Mouse (Mus musculus) heart, postnatal 14 days (tissue): ENCODE measurements around the gene Tbce. TPM values are rescaled to one million over a fixed set of nuclear protein-coding genes. Genes with fewer than 3 reads are reported as not detected.

Source experiments
- DNase-seq, 2 experiments: peaks; one replicate each; pipeline ENCODE4 v3.0.0; 2021 to 2022
- intact Hi-C: fragments of 180-260 bp; cut with DNase I; formaldehyde crosslinking; loops from one replicate; pipeline ENCODE4 v1.15.1; 2025
- long read RNA-seq, 2 experiments: library from polyadenylated mRNA; stranded (forward); transcript quantifications; one replicate each; pipeline ENCODE4 v2.0.0; 2021
- total RNA-seq, 2 experiments: library from RNA; stranded (reverse); gene quantifications; 2 replicates each; pipeline ENCODE4 v1.2.3; 2021

Tbce gene
- 10 to 100 TPM; 20.0 to 20.1 TPM for total RNA-seq
- long read RNA-seq, experiment 1, transcript Tbce-201 (17 exons, 1,844 nt): major isoform, 16 of 25 reads
- long read RNA-seq, experiment 1, partial matches to known transcripts: 1 of 25 reads
- long read RNA-seq, experiment 1, other reads (novel, unspliced or antisense): 5 of 25 reads
- long read RNA-seq, experiment 2, transcript Tbce-201 (17 exons, 1,844 nt): major isoform, 18 of 24 reads
- long read RNA-seq, experiment 2, partial matches to known transcripts: 0 of 24 reads
- long read RNA-seq, experiment 2, other reads (novel, unspliced or antisense): 4 of 24 reads

GRCm38 (mm10) chr13:14039292-14039965 lies at the start of gene Tbce:
Tbce (minus strand) TSS chr13:14039638.
- intact Hi-C loops: loop anchor here (2.0 to 10.0 kb wide), 2 partner anchors 23 to 135 kb away; partner anchors contain the start of genes Arid4b and Ggps1
- DNase-seq: peak; percentile 91 to 92

- intact Hi-C loops: no loop called here
- peak in 1 of 2 experiments; percentile 20 for DNase-seq
These were observed 49.2 kb upstream of the Tbce start for GRCm38 (mm10) chr13:14088669-14089068.

DNA sequence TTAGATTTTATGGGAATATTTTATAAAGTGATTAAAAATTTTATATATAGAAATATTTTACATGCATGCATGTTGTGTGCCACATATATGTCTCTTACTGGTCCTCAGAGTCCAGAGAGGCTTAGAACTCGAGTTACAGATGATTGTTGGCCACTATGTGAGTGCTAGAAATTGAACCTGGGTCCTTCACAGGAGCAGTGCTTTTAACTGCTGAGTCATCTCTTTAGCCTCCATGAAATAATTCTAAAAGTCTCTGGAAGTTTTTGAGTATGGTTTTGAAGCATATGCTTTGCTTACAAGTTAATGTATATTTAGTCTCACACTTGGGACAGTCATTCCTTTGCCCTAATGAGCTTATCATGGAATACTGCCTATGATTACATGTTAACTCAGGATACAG lies 35.9 kb upstream of the Tbce start:
- intact Hi-C loops: no loop called here

DNA sequence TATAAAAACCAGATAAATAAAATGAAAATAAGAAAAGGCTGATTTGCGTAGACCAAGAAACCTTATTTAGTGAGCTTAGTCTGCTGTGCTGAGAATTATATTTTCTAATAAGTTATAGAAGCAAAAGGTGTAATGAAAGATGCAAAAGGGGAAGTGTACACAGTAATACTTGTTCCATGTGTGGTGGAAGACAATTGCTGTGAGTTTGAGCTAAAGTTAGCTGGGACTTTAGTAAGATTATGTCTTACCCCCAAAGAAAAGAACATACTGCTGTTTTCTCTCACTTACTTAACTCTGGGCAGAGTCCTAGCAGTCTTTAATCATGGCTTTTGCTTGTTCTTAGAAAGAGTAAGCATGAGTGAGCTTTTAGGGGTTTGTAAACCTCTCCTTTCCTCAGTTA lies 34.9 kb upstream of the Tbce start:
- intact Hi-C loops: no loop called here

More for the DNA sequence above, 35.9 kb upstream of the Tbce start:
- no peak for DNase-seq

DNA sequence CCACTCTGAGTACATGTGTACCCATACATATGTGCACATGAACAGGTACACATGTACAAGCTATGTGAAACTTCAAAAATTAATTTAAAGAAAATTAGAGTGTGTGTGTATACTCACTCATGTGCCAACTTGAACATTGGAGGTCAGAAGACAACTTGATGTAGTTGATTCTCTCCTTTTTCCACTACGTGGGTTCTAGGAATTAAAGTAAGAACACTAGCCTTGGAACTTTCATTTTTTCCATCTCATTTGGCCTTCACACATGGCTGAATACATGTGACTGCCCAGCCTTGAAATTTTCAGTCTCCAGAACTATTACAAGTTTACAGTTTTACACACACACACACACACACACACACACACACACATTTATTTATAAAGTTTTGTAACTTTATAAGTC lies 29.9 kb upstream of the Tbce start:
- intact Hi-C loops: no loop called here
- DNase-seq: no peak

More for the DNA sequence above, 34.9 kb upstream of the Tbce start:
- DNase-seq: no peak

GRCm38 (mm10) chr13:14068035-14068434 lies 28.6 kb upstream of the Tbce start:
- intact Hi-C loops: no loop called here
- DNase-seq: no peak

DNA sequence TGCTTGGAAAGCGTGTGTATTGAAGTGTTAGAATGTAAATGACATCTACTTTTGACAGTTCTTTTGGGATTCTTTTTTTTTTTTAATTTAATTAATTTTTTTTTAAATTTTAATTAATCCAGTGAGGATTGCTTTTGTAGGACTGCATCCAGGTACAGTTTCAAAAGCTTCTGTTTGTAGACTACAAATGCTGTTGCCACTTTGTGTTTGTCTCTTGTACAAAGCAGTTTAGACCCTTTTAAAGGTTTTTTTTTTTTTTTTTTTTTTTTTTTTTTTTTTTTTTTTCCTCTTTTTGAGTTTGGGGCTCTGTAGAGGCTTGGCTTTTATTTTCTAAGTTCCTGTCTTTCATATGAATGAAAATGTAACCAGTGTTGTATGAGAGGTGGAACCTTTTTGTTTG lies 26.3 kb upstream of the Tbce start:
- DNase-seq: no peak
- intact Hi-C loops: loop anchor here (2.0 kb wide), 1 partner anchor 113 kb away; no protein-coding TSS in a partner anchor

GRCm38 (mm10) chr13:14065028-14065380 lies 25.6 kb upstream of the Tbce start:
- no peak for DNase-seq
- intact Hi-C loops: loop anchor here (2.0 kb wide), 1 partner anchor 114 kb away; no protein-coding TSS in a partner anchor

- intact Hi-C loops: loop anchor here (2.0 to 5.0 kb wide), 3 partner anchors 98 to 114 kb away; no protein-coding TSS in a partner anchor
- DNase-seq: peak; percentile 32 to 51
These were observed 25.0 kb upstream of the Tbce start for GRCm38 (mm10) chr13:14064341-14065027.

DNA sequence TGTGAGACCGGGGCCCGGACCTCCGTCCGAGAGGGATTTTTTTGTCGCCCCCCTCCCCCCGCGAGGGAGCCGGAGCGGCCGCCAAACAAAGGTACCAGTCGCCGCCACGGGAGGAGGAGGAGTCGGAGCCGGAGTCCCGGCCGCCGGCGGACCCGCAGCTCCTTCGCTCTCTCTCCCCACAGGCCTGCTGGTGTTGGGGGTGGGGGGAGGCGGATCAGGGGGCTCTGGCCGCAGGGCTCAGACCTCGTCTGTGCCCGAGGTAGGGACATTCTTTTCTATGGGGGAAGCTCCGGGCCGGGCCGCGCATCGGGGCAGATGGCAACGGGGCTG lies 24.5 kb upstream of the Tbce start:
- DNase-seq: no peak

DNA sequence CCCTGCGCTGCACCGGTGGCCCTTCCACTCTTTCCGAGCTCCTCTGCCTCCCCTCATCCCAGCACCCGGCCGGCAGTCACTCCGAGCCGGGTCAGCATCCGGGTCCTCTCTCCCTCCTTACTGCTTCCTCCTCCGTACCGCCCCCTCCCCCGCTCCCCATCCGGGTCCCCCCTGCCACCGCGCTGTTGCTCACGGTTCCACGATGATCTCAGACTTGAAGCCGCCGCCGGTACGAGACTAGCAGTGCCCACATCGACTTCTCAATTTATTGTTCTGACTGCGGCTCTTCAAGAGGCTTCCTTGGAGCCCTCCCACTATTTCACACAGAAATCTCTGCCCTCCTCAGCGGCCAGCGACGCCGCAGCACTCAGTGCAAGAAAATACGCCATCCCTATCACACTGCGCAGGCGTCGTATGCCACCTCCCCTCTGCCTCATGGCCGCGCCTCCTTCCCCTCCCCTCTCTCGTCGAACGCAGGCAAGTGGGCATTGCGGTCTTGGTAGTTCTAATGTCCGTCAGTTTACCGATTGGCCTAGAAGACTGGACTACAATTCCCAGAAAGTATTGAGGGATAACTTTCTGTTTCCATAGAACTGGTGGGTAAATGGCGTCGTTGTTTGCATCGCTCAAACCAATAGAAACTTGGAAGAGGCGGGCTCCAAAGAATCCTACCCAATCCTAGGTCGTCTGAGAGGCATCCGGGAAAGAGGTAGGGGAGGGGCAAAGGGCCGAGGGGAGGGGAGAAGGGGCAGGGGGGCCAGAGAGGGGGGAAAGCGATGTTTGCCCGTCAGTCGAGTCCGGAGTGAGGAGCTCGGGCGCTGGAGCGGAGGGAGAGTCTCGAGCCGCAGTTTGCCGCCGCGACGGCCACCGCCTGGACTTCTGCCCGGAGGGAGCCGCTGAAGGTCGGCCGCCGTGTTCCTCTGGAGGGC lies 23.8 kb upstream of the Tbce start, which contains the start of the genes Arid4b and Ggps1:
Gene Arid4b (plus strand): TSS at position 220 of the 929 bp plus-strand sequence.
Gene Ggps1 (minus strand): TSS at position 476 of the 929 bp plus-strand sequence.
- intact Hi-C loops: loop anchor here (2.0 to 5.0 kb wide), 3 partner anchors 24 to 106 kb away; partner anchors contain the start of gene Tbce
- peak; percentile 93 to 94 for DNase-seq

More for the DNA sequence above, 24.5 kb upstream of the Tbce start:
- intact Hi-C loops: loop anchor here (2.0 to 5.0 kb wide), 4 partner anchors 25 to 115 kb away; partner anchors contain the start of gene Tbce

- intact Hi-C loops: loop anchor here (2.0 to 5.0 kb wide), 3 partner anchors 24 to 105 kb away; partner anchors contain the start of gene Tbce
- no peak for DNase-seq
These were observed 23.0 kb upstream of the Tbce start for GRCm38 (mm10) chr13:14062209-14063012.

- intact Hi-C loops: no loop called here
- DNase-seq: no peak
These were observed 20.1 kb upstream of the Tbce start for GRCm38 (mm10) chr13:14059582-14059981.

GRCm38 (mm10) chr13:14056801-14057200 lies 17.4 kb upstream of the Tbce start:
- DNase-seq: no peak
- intact Hi-C loops: no loop called here

DNA sequence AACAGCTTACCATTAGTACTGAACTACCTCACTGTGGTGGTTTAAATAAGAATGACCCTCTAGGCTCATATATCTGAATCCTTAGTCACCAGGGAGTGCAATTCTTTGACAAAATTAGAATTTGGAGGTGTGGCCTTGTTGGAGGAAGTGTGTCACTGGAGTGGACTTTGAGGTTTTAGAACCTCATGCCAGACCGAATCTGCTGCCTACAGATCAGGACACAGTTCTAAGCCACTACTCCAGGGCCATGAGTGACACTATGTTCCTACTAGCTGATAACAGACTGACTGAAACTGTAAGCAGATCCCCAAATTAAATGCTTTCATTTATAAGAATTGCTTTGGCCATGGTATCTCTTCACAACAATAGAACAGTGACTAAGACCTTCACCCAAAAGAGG lies 10.4 kb upstream of the Tbce start:
- intact Hi-C loops: no loop called here
- DNase-seq: no peak

DNA sequence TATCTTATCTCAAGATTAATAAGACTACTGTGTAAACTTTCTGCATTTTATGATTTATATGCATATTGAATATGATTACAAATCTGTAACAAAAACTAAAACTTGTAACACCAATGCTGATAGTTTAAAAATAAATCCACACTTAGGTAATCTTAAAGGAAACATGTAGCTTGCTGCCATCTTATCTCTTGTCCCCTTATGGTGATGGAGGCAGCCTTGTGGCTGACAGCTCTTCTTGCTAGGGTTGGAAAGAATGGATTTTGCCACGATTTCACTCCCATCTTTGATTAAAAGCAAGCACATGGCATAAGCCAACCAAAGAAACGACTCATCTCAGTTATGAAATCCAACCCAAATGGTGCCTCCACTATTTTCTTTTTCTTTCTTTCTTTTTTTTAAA lies 5.1 kb upstream of the Tbce start:
- intact Hi-C loops: no loop called here
- DNase-seq: no peak

- intact Hi-C loops: no loop called here
- DNase-seq: no peak
These were observed 4.4 kb upstream of the Tbce start for GRCm38 (mm10) chr13:14043851-14044250.

DNA sequence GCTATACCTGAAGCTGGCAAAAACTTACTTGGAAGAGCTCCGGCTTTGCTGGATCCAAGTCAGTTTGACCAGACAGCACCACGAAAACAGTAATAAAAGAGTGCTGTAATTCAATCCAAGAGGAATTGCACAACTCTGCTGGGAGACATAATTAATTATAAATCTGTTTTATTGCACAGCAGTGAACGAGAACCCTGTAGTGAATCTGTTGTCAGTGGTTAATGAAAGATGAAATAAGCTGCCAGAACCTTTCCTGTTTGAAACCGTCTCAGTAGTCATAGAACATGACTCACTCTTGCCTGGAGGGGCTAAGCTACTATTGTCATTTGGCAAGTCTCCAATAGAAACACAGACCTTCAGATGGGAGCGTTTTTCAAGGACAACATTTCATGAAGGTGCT lies 748 bp upstream of the Tbce start:
- no peak for DNase-seq
- intact Hi-C loops: no loop called here

DNA sequence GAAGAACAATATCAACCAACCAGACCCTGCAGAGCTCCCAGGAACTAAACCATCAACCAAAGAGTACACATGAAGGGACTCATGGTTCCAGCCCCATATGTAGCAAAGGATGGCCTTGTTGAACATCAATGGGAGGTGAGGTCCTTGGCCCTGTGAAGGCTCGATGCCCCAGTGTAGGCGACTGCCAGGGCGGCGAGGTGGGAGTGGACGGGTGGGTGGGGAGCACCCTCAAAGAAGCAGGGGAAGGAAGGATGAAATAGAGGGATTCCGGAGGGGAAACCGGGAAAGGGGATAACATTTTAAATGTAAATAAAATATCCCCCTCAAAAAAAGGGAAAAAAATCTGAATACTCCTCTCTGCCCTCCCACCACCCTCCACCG lies 537 bp downstream of the Tbce start:
- no peak for DNase-seq
- intact Hi-C loops: loop anchor here (2.0 to 10.0 kb wide), 2 partner anchors 24 to 136 kb away; partner anchors contain the start of genes Arid4b and Ggps1
